Mouse (Mus musculus) spleen, adult 12 weeks (tissue): ENCODE measurements around the gene 1110008P14Rik.
A peak's percentile ranks its signal among the peaks of the same experiment; 100 is the strongest.

Experiments used
- DNase-seq: peaks from one replicate; pipeline ENCODE4 v3.0.0; 2022; ENCODE audit warnings: low spot score

The 1110008P14Rik gene

GRCm38 (mm10) chr2:32408429-32409424, 27.0 kb upstream of the 1110008P14Rik start:
- no peak for DNase-seq

- DNase-seq = no peak
Observed at GRCm38 (mm10) chr2:32407144-32407824, 25.5 kb upstream of the 1110008P14Rik start.

GRCm38 (mm10) chr2:32404663-32405062, 22.9 kb upstream of the 1110008P14Rik start:
- DNase-seq = peak; percentile 86

GRCm38 (mm10) chr2:32396695-32397094, 15.0 kb upstream of the 1110008P14Rik start:
- DNase-seq = no peak

- peak; percentile 73 for DNase-seq
Observed at GRCm38 (mm10) chr2:32395946-32396621, 14.3 kb upstream of the 1110008P14Rik start.

GRCm38 (mm10) chr2:32395484-32395945, 13.8 kb upstream of the 1110008P14Rik start, which contains the start of gene Ptges2:
Ptges2 (plus strand) TSS chr2:32395896.
- peak; percentile 93 for DNase-seq

- no peak for DNase-seq
Observed at GRCm38 (mm10) chr2:32394973-32395372, 13.2 kb upstream of the 1110008P14Rik start.

- DNase-seq = no peak
Observed at GRCm38 (mm10) chr2:32392063-32392462, 10.3 kb upstream of the 1110008P14Rik start.

GRCm38 (mm10) chr2:32390871-32391270, 9.1 kb upstream of the 1110008P14Rik start:
- DNase-seq = no peak

- DNase-seq = no peak
Observed at GRCm38 (mm10) chr2:32389157-32389556, 7.4 kb upstream of the 1110008P14Rik start.

- no peak for DNase-seq
Observed at GRCm38 (mm10) chr2:32387706-32388490, 6.2 kb upstream of the 1110008P14Rik start, which contains the start of gene Lcn2. Lcn2 (minus strand) TSS chr2:32388252.

GRCm38 (mm10) chr2:32382689-32383088, 951 bp upstream of the 1110008P14Rik start:
- no peak for DNase-seq

GRCm38 (mm10) chr2:32381141-32381774, 480 bp downstream of the 1110008P14Rik start:
- no peak for DNase-seq

GRCm38 (mm10) chr2:32380001-32380500, 1.7 kb downstream of the 1110008P14Rik start:
- no peak for DNase-seq

GRCm38 (mm10) chr2:32376963-32377362, 4.8 kb downstream of the 1110008P14Rik start:
- no peak for DNase-seq

GRCm38 (mm10) chr2:32375317-32375940, 6.3 kb downstream of the 1110008P14Rik start:
- DNase-seq = no peak

- DNase-seq = no peak
Observed at GRCm38 (mm10) chr2:32374191-32374590, 7.5 kb downstream of the 1110008P14Rik start.

- DNase-seq = no peak
Observed at GRCm38 (mm10) chr2:32367315-32367714, 14.4 kb downstream of the 1110008P14Rik start.

GRCm38 (mm10) chr2:32364121-32364520, 17.6 kb downstream of the 1110008P14Rik start:
- DNase-seq = no peak
